Mouse (Mus musculus): ENCODE results near the gene Galnt7. TPM values are rescaled to one million over a fixed set of nuclear protein-coding genes. Genes with fewer than 3 reads are reported as not detected.

Galnt7 gene
- total and polyA plus RNA-seq, 3 experiments: 11.1 to 138 (median 18.5) TPM

DNA sequence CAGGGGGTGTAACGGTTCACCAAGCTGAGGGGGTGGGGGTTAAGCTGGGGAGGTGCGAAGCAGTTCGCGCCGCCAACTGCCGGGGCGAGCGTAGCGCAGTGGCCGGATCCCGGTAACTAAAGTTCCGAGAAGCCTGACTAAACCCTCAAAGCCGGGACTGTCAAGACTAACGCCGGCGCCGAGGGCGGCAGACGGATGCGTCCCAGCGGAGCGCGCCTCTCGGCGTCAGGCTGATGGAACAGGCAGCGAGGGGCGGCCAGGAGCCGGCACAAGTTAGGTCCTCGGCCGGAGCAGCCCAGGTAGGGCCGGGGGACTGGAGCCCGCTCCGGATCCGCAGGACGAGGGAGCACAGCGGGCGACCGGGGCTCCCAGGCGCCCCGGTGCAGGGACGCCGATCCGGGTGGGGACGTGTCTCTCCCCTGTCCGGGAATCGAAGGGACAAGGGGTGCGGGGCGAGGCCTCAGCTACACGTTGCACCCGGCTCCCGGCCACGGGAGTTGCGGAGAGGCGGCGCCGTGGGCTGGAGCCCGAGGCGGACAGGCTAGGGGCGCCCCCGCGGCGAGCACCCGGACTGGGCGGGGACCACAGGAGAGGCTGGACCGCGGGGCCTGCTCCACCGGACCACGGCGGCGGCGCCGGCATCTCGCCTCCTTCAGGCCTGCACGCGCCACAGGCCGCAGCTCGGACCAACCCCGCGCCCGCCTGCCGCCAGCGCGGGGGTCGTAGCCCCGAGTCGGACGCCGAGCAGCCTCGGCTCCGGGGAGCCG, 960 bp downstream of the Galnt7 start:
- Histone ChIP-seq H3K4me3 (ENCODE audit: control insufficient read depth in 1 of 2, insufficient read depth in 1 of 2, low read depth in 2 of 2, low read length in 2 of 2) (peak overlapping the region; percentile 91 to 99), H3K9ac (ENCODE audit: control insufficient read depth, low read depth, low read length, poor library complexity, severe bottlenecking) (peak overlapping the region; percentile 100), H3K9me3 (replicated peaks; ENCODE audit: insufficient read depth, low read length) (no peaks in the 10 kb centered on the region), H3K4me1 (ENCODE audit: control insufficient read depth in 1 of 2, insufficient read depth in 2 of 2, low read length in 2 of 2) (peaks cover 0 to 23% of the 10 kb centered on the region in 2 experiments; a peak in 2 of 4 replicates), H3K79me2 (ENCODE audit: control insufficient read depth, insufficient read depth, low read length, poor library complexity) (peaks cover 32% of the 10 kb centered on the region), H3K27me3 (ENCODE audit: control insufficient read depth in 1 of 2, insufficient read depth in 2 of 2, low read length in 2 of 2) (no peaks in the 10 kb centered on the region), H3K27ac (ENCODE audit: control insufficient read depth, low read depth, low read length) (peak overlapping the region; percentile 77), H3K36me3 (ENCODE audit: control insufficient read depth in 1 of 2, insufficient read depth in 2 of 2, low read length in 2 of 2) (peaks cover 0 to 20% of the 10 kb centered on the region in 2 experiments; a peak in 2 of 4 replicates)
- DNase-seq (ENCODE audit: low read depth, low spot score): peak; percentile 69
- no peak for TF ChIP-seq KAT2A (conservative IDR thresholded peaks at IDR 0.05; ENCODE audit: low read depth, low read length)
- TF ChIP-seq MAFK (IDR thresholded peaks at IDR 0.05; ENCODE audit: borderline replicate concordance, low read depth, low read length): no peak
- 0 out of 2 replicates have a peak, but pooled peaks have one; percentile 49 for TF ChIP-seq MAZ (IDR thresholded peaks at IDR 0.05; ENCODE audit: low read depth, low read length)
- peak; percentile 34; the same call in 1 of the 2 replicates for TF ChIP-seq UBTF (IDR thresholded peaks at IDR 0.05; ENCODE audit: borderline replicate concordance, insufficient read depth, low read depth, low read length)
- TF ChIP-seq CHD1 (IDR thresholded peaks at IDR 0.05; ENCODE audit: low read depth, low read length): 0 out of 2 replicates have a peak, but pooled peaks have one; percentile 3

DNA sequence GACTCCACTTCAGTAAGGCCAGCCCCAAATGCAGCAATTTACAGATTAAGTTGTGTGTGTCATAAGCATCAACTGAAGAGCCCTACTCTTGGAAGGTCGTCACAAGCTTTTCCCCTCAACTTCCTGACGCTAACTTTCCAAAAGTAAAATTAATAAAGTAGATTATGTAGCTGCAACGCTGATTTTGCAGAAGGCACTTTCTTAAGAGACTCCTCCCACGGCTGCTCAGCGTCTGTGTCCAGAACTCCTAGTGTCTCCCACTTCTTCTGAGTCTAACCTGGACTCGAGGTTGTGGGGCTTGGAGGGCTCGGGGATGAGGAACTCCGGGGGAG, 1.5 kb downstream of the Galnt7 start:
- DNase-seq (ENCODE audit: low read depth, low spot score): no peak
- H3K4me1 ChIP-seq (ENCODE audit: control insufficient read depth in 1 of 2, insufficient read depth in 2 of 2, low read length in 2 of 2): peaks cover 0 to 23% of the 10 kb centered on the region in 2 experiments; a peak in 2 of 4 replicates

GRCm38 (mm10) chr8:57650216-57650615, 2.6 kb downstream of the Galnt7 start:
- H3K9me3 ChIP-seq (replicated peaks; ENCODE audit: insufficient read depth, low read length): no peaks in the 10 kb centered on the region
- H3K27ac ChIP-seq (ENCODE audit: control insufficient read depth, low read depth, low read length): no peak overlapping the region
- no peak overlapping the region for H3K9ac ChIP-seq (ENCODE audit: control insufficient read depth, low read depth, low read length, poor library complexity, severe bottlenecking)
- peaks cover 0 to 20% of the 10 kb centered on the region in 2 experiments; a peak in 2 of 4 replicates for H3K36me3 ChIP-seq (ENCODE audit: control insufficient read depth in 1 of 2, insufficient read depth in 2 of 2, low read length in 2 of 2)
- H3K4me3 ChIP-seq (ENCODE audit: control insufficient read depth in 1 of 2, insufficient read depth in 1 of 2, low read depth in 2 of 2, low read length in 2 of 2): no peak overlapping the region
- no peak for TF ChIP-seq RAD21 (IDR thresholded peaks at IDR 0.05; ENCODE audit: low read depth, low read length)
- TF ChIP-seq CHD1 (IDR thresholded peaks at IDR 0.05; ENCODE audit: low read depth, low read length): no peak
- no peak for TF ChIP-seq POLR2AphosphoS5 (IDR thresholded peaks at IDR 0.05; ENCODE audit: borderline replicate concordance, low read depth, low read length)
- no peak for TF ChIP-seq MXI1 (IDR thresholded peaks at IDR 0.05; ENCODE audit: low read depth, low read length)
- TF ChIP-seq ETS1 (IDR thresholded peaks at IDR 0.05; ENCODE audit: low read depth, low read length): no peak
- TF ChIP-seq UBTF (IDR thresholded peaks at IDR 0.05; ENCODE audit: borderline replicate concordance, insufficient read depth, low read depth, low read length): no peak
- TF ChIP-seq ZNF384 (IDR thresholded peaks at IDR 0.05; ENCODE audit: low read depth, low read length): no peak
- no peak for TF ChIP-seq EP300 (IDR thresholded peaks at IDR 0.05; ENCODE audit: low read depth in 1 of 2, low read length in 2 of 2)
- no peak for TF ChIP-seq SIN3A (IDR thresholded peaks at IDR 0.05; ENCODE audit: low read length)
- no peak for TF ChIP-seq SMC3 (IDR thresholded peaks at IDR 0.05; ENCODE audit: low read depth, low read length)
- no peak for TF ChIP-seq MYB (IDR thresholded peaks at IDR 0.05; ENCODE audit: low read depth, low read length)
- H3K27me3 ChIP-seq (ENCODE audit: control insufficient read depth in 1 of 2, insufficient read depth in 2 of 2, low read length in 2 of 2): no peaks in the 10 kb centered on the region
- H3K4me1 ChIP-seq (ENCODE audit: control insufficient read depth in 1 of 2, insufficient read depth in 2 of 2, low read length in 2 of 2): peaks cover 0 to 23% of the 10 kb centered on the region in 2 experiments; a peak in 2 of 4 replicates
- H3K79me2 ChIP-seq (ENCODE audit: control insufficient read depth, insufficient read depth, low read length, poor library complexity): peaks cover 32% of the 10 kb centered on the region
- no peak for DNase-seq (ENCODE audit: low read depth, low spot score)

More for the DNA sequence above, 1.5 kb downstream of the Galnt7 start:
- H3K79me2 ChIP-seq (ENCODE audit: control insufficient read depth, insufficient read depth, low read length, poor library complexity): peaks cover 32% of the 10 kb centered on the region
- peak overlapping the region; percentile 100 for H3K9ac ChIP-seq (ENCODE audit: control insufficient read depth, low read depth, low read length, poor library complexity, severe bottlenecking)
- H3K9me3 ChIP-seq (replicated peaks; ENCODE audit: insufficient read depth, low read length): no peaks in the 10 kb centered on the region
- H3K27ac ChIP-seq (ENCODE audit: control insufficient read depth, low read depth, low read length): peak overlapping the region; percentile 77
- H3K27me3 ChIP-seq (ENCODE audit: control insufficient read depth in 1 of 2, insufficient read depth in 2 of 2, low read length in 2 of 2): no peaks in the 10 kb centered on the region
- TF ChIP-seq ZNF384 (IDR thresholded peaks at IDR 0.05; ENCODE audit: low read depth, low read length) (peak; percentile 19; the same call in 1 of the 2 replicates), TCF12 (IDR thresholded peaks at IDR 0.05; ENCODE audit: low read depth, low read length) (no peak), CHD1 (IDR thresholded peaks at IDR 0.05; ENCODE audit: low read depth, low read length) (0 out of 2 replicates have a peak, but pooled peaks have one; percentile 70), RAD21 (IDR thresholded peaks at IDR 0.05; ENCODE audit: low read depth, low read length) (no peak), E2F4 (IDR thresholded peaks at IDR 0.05; ENCODE audit: borderline replicate concordance, low read depth, low read length) (0 out of 2 replicates have a peak, but pooled peaks have one; percentile 17)
- peaks cover 0 to 20% of the 10 kb centered on the region in 2 experiments; a peak in 2 of 4 replicates for H3K36me3 ChIP-seq (ENCODE audit: control insufficient read depth in 1 of 2, insufficient read depth in 2 of 2, low read length in 2 of 2)
- H3K4me3 ChIP-seq (ENCODE audit: control insufficient read depth in 1 of 2, insufficient read depth in 1 of 2, low read depth in 2 of 2, low read length in 2 of 2): peak overlapping the region; percentile 91 to 99

Data from MEL (cell line).